Mouse (Mus musculus): ENCODE measurements around the gene 1810062G17Rik. TPM values are rescaled to one million over a fixed set of nuclear protein-coding genes. Genes with fewer than 3 reads are reported as not detected.

Gene 1810062G17Rik
- total and polyA plus RNA-seq, 2 experiments: 0.87 to 1.7 TPM

GRCm38 (mm10) chr3:36460717-36461116 is 15.0 kb upstream of the 1810062G17Rik start:
- no peak for DNase-seq (ENCODE audit: extremely low read depth, low read depth, low spot score)
- no peaks in the 10 kb centered on the region for H3K27me3 ChIP-seq (ENCODE audit: control insufficient read depth, insufficient read depth, low read length)
- H3K36me3 ChIP-seq (ENCODE audit: control insufficient read depth, insufficient read depth, low read length): peaks cover 55% of the 10 kb centered on the region
- WGBS: 82% methylated on average over 7 of the region's 7 CpGs
- no peak overlapping the region for H3K9ac ChIP-seq (ENCODE audit: low read depth, low read length)
- TF ChIP-seq POLR2A (IDR thresholded peaks at IDR 0.05; ENCODE audit: extremely low read depth, insufficient read depth, low read length) (no peak), CTCF (IDR thresholded peaks at IDR 0.05; ENCODE audit: low read depth, low read length) (no peak)
- no peak overlapping the region for H3K4me3 ChIP-seq (ENCODE audit: insufficient read depth, low read depth, low read length)
- peaks cover 3% of the 10 kb centered on the region; the same call in 1 of the 2 replicates for H3K79me2 ChIP-seq (ENCODE audit: control insufficient read depth, insufficient read depth, low read length)
- H3K4me1 ChIP-seq (ENCODE audit: control insufficient read depth, insufficient read depth, low read length): no peaks in the 10 kb centered on the region
- no peak overlapping the region for H3K27ac ChIP-seq (replicated peaks; ENCODE audit: insufficient read depth, low read depth, low read length)

GRCm38 (mm10) chr3:36461819-36462218 is 13.9 kb upstream of the 1810062G17Rik start:
- DNase-seq (ENCODE audit: extremely low read depth, low read depth, low spot score): no peak
- 95% methylated on average over 5 of the region's 5 CpGs for WGBS
- Histone ChIP-seq H3K27me3 (ENCODE audit: control insufficient read depth, insufficient read depth, low read length) (no peaks in the 10 kb centered on the region), H3K27ac (replicated peaks; ENCODE audit: insufficient read depth, low read depth, low read length) (no peak overlapping the region), H3K79me2 (ENCODE audit: control insufficient read depth, insufficient read depth, low read length) (peaks cover 5% of the 10 kb centered on the region; the same call in 1 of the 2 replicates), H3K4me3 (ENCODE audit: insufficient read depth, low read depth, low read length) (no peak overlapping the region), H3K9ac (ENCODE audit: low read depth, low read length) (no peak overlapping the region), H3K4me1 (ENCODE audit: control insufficient read depth, insufficient read depth, low read length) (no peaks in the 10 kb centered on the region), H3K36me3 (ENCODE audit: control insufficient read depth, insufficient read depth, low read length) (peaks cover 49% of the 10 kb centered on the region)
- TF ChIP-seq CTCF (IDR thresholded peaks at IDR 0.05; ENCODE audit: low read depth, low read length) (no peak), POLR2A (IDR thresholded peaks at IDR 0.05; ENCODE audit: extremely low read depth, insufficient read depth, low read length) (no peak)

GRCm38 (mm10) chr3:36462348-36462747 is 13.4 kb upstream of the 1810062G17Rik start:
- DNase-seq (ENCODE audit: extremely low read depth, low read depth, low spot score): no peak
- 52% methylated on average over 1 of the region's 1 CpGs for WGBS
- Histone ChIP-seq H3K9ac (ENCODE audit: low read depth, low read length) (no peak overlapping the region), H3K4me1 (ENCODE audit: control insufficient read depth, insufficient read depth, low read length) (no peaks in the 10 kb centered on the region), H3K27ac (replicated peaks; ENCODE audit: insufficient read depth, low read depth, low read length) (no peak overlapping the region), H3K4me3 (ENCODE audit: insufficient read depth, low read depth, low read length) (no peak overlapping the region), H3K79me2 (ENCODE audit: control insufficient read depth, insufficient read depth, low read length) (peaks cover 5% of the 10 kb centered on the region; the same call in 1 of the 2 replicates), H3K27me3 (ENCODE audit: control insufficient read depth, insufficient read depth, low read length) (no peaks in the 10 kb centered on the region), H3K36me3 (ENCODE audit: control insufficient read depth, insufficient read depth, low read length) (peaks cover 44% of the 10 kb centered on the region)
- TF ChIP-seq POLR2A (IDR thresholded peaks at IDR 0.05; ENCODE audit: extremely low read depth, insufficient read depth, low read length) (no peak), CTCF (IDR thresholded peaks at IDR 0.05; ENCODE audit: low read depth, low read length) (no peak)

- Histone ChIP-seq H3K36me3 (ENCODE audit: control insufficient read depth, insufficient read depth, low read length) (peaks cover 21% of the 10 kb centered on the region), H3K4me3 (ENCODE audit: insufficient read depth, low read depth, low read length) (no peak overlapping the region), H3K4me1 (ENCODE audit: control insufficient read depth, insufficient read depth, low read length) (peaks cover 8% of the 10 kb centered on the region), H3K27me3 (ENCODE audit: control insufficient read depth, insufficient read depth, low read length) (no peaks in the 10 kb centered on the region), H3K9ac (ENCODE audit: low read depth, low read length) (no peak overlapping the region), H3K79me2 (ENCODE audit: control insufficient read depth, insufficient read depth, low read length) (peaks cover 8% of the 10 kb centered on the region; the same call in 1 of the 2 replicates), H3K27ac (replicated peaks; ENCODE audit: insufficient read depth, low read depth, low read length) (no peak overlapping the region)
- no peak for DNase-seq (ENCODE audit: extremely low read depth, low read depth, low spot score)
- 71% methylated on average over 7 of the region's 7 CpGs for WGBS
- TF ChIP-seq POLR2A (IDR thresholded peaks at IDR 0.05; ENCODE audit: extremely low read depth, insufficient read depth, low read length): no peak
- TF ChIP-seq CTCF (IDR thresholded peaks at IDR 0.05; ENCODE audit: low read depth, low read length): no peak
These were observed 10.2 kb upstream of the 1810062G17Rik start for GRCm38 (mm10) chr3:36465538-36465937.

GRCm38 (mm10) chr3:36467632-36468031 is 8.1 kb upstream of the 1810062G17Rik start:
- peaks cover 14% of the 10 kb centered on the region for H3K4me1 ChIP-seq (ENCODE audit: control insufficient read depth, insufficient read depth, low read length)
- H3K79me2 ChIP-seq (ENCODE audit: control insufficient read depth, insufficient read depth, low read length): peaks cover 8% of the 10 kb centered on the region; the same call in 1 of the 2 replicates
- WGBS: 80% methylated on average over 7 of the region's 7 CpGs
- DNase-seq (ENCODE audit: extremely low read depth, low read depth, low spot score): no peak
- no peak overlapping the region for H3K4me3 ChIP-seq (ENCODE audit: insufficient read depth, low read depth, low read length)
- H3K9ac ChIP-seq (ENCODE audit: low read depth, low read length): no peak overlapping the region
- H3K27ac ChIP-seq (replicated peaks; ENCODE audit: insufficient read depth, low read depth, low read length): no peak overlapping the region
- peaks cover 7% of the 10 kb centered on the region; the same call in 1 of the 2 replicates for H3K36me3 ChIP-seq (ENCODE audit: control insufficient read depth, insufficient read depth, low read length)
- TF ChIP-seq CTCF (IDR thresholded peaks at IDR 0.05; ENCODE audit: low read depth, low read length): no peak
- TF ChIP-seq POLR2A (IDR thresholded peaks at IDR 0.05; ENCODE audit: extremely low read depth, insufficient read depth, low read length): no peak
- no peaks in the 10 kb centered on the region for H3K27me3 ChIP-seq (ENCODE audit: control insufficient read depth, insufficient read depth, low read length)

- H3K36me3 ChIP-seq (ENCODE audit: control insufficient read depth, insufficient read depth, low read length): no peaks in the 10 kb centered on the region; the same call in 1 of the 2 replicates
- peaks cover 17% of the 10 kb centered on the region for H3K4me1 ChIP-seq (ENCODE audit: control insufficient read depth, insufficient read depth, low read length)
- H3K9ac ChIP-seq (ENCODE audit: low read depth, low read length): no peak overlapping the region
- no peak overlapping the region for H3K27ac ChIP-seq (replicated peaks; ENCODE audit: insufficient read depth, low read depth, low read length)
- H3K4me3 ChIP-seq (ENCODE audit: insufficient read depth, low read depth, low read length): no peak overlapping the region
- peaks cover 8% of the 10 kb centered on the region; the same call in 1 of the 2 replicates for H3K79me2 ChIP-seq (ENCODE audit: control insufficient read depth, insufficient read depth, low read length)
- peak; percentile 55 for DNase-seq (ENCODE audit: extremely low read depth, low read depth, low spot score)
- TF ChIP-seq POLR2A (IDR thresholded peaks at IDR 0.05; ENCODE audit: extremely low read depth, insufficient read depth, low read length) (no peak), CTCF (IDR thresholded peaks at IDR 0.05; ENCODE audit: low read depth, low read length) (no peak)
- H3K27me3 ChIP-seq (ENCODE audit: control insufficient read depth, insufficient read depth, low read length): no peaks in the 10 kb centered on the region
- 40% methylated on average over 2 of the region's 2 CpGs for WGBS
These were observed 6.9 kb upstream of the 1810062G17Rik start for GRCm38 (mm10) chr3:36468871-36469270.

Data from liver, adult 2 months (tissue).